Mouse (Mus musculus) left cerebral cortex, adult 9 months (tissue): ENCODE data around the gene Slc22a16.
"Not testable (repeated sequence)": the region's sequence is repeated elsewhere in the genome, so short reads cannot be mapped to it uniquely, and the experiment has no call there.

Source experiments
- DNase-seq, 2 experiments: peaks; one replicate each; pipeline ENCODE4 v3.0.0; 2022; ENCODE audit warnings: low spot score in 2 of 2

Slc22a16 gene

DNA sequence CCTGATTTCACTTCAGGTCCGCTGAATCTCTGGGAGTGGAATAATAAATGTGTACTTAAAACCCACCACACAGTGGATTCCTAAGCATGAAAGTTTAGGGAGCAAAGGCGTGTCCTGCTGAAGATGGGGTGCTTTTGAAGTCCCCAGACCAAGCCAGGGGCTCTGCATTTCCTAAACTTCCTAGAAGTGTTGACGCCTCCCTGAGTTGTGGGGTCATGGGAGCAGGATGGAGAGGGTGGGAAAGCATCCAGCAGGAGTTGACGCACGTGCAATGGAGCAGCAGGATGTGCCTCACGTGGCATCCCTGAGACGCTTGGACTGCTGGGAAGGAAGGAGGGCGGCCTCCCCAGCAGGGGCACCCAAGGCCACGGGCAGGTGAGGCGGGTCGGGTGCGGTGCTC is at the start of gene Slc22a16:
Gene Slc22a16, plus strand, starts transcription at position 301 of the 400 bp plus-strand sequence.
- no peak for DNase-seq

DNA sequence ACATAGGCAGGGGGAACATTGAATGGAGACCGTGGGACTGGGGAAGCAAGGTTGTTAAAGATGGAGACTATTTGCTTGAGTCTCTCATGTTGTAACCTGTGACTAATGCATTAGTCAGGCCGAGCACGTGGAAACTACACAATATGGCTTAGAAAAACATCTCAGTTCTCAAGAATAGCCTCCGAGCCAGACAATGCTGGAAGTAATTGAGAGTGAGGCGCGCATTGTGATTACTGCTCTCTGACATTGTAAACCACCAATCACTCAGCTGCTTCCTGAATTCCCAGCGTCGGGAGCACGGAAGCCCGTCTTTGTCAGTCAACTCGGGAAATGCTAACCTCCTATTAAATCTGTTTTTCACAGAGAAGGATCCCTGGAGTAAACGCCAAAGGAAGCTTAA is 48.6 kb upstream of the Slc22a16 start:
- DNase-seq = no peak

DNA sequence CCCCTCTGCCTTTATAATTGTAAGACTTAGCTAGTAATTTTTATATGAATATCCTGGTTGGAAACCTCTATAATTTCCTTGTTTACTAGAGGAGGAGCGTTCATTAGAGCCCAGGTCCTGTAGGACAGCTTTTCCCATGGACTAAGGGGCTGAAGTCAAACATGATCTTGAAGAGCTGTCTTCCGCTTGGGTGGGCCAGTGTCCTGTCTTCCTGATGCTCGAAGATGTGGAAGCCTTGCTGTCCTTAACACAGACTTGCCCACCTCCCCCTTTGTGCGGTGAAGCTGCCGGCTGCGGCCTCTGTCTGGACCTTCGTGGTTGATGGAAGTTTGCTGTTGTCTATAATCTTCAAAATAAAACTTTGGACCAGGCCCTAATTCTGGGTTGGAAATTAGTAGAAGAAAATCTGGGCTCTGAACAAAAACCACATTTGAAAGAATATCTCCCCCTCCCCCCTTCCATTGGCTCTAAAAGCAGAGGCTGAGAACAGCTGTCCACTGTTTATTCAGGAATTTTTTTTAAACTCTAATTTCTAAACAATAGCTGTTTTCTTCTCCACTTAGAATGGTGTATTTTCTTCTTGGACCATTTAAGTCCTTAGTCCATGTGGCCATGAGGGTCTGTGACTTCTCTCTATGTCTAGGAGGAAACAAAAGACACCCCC is 46.7 kb upstream of the Slc22a16 start:
- no peak for DNase-seq

DNA sequence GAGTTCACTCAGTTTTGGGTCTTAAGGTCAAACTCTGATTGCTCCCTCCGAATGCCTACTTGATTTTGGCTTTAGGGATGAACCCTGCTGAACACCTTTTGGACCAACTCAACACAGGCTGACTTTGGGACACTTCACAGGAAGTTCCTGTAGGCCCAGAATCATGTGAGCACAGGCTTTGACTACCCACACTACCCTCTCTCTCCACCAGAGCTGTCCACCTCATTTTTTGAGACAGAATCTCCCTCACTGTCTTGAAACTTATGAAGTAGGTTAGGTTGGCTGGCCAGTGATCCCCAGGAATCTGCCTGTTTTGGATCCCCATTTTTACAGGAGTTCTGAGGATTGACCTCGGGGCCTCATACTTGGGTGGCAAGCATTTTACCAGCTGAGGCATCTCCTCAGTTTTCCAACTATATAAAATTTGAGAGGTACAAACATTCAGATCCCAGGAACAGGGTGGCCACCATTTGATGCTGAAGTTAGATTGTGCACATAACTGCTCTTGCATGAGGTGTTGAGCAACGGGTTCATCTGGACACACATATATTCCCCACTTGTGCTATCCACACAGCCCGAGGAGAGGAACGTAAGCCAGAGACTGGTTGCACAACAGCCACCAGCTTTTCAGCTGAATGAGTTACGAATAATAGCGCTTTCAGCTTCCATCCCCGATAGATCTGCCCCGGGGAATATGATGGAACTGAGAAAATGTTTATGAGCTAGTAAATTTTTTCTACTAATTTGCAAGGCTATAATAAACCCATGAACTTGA is 45.9 kb upstream of the Slc22a16 start:
- DNase-seq = no peak

DNA sequence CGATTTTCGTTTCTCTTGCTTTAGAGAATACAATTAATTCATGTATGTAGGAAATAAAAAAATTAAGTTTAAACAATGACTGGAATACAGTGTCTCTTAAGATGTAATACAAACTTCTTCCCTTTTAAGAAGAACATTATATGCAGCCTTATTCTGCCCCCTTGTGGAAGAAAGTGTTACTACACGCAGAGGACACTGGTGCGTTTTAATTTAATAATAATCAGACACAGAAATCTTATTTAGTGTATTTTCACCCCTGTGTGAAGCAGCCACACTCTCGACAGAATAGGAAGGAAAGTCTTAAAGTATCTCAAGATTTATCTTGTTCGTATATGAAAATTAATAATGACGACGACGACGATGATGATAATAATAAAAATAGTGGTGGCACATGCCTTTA is 45.1 kb upstream of the Slc22a16 start:
- peak in 1 of 2 experiments; percentile 80 for DNase-seq

DNA sequence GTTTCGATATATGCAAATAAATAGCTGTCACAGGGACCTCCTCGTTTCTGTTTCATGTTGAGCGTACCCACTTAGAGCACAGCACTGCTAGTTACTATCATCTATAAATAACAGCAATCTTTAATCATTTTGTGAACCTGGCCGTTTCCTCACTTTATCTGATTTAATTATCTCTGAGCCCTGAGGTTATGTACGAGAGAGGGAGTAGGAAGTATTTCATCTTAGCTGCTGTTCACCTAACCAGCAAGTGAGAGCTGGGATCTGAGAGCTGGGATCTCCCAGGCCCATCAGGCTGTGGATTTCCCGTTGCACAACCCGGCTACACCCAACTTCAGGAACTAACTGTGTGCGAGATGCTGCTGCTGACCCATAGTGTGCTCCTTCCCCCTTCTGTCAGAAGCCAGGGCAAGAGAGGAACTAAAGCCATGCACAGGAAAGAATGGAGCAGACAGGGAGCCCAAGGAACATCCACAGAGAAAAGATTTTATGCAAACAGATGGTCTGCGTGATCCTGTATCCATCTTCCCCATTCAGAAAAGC is 44.5 kb upstream of the Slc22a16 start:
- DNase-seq = no peak

DNA sequence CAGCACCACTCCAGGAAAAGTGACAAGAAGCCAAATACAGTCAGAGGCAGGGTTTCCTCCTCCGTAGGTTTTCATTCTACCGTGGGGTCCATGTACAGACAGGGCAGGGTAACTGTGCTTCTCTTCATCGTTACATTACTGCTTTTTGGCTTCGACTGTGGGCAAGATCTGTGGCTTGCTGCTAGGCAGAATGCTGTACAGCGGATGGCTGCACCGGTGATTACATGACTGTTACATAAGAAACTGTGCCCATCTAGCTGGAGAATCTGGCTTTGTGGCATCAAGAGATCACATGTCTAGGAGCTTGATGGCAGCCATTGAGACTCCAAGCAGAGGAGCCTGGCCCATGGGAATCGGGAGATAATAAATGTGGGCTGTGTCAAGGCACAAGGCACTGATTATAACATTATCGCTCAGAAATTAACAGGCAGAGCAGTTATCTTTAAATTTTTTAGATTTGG is 43.8 kb upstream of the Slc22a16 start:
- DNase-seq = no peak

DNA sequence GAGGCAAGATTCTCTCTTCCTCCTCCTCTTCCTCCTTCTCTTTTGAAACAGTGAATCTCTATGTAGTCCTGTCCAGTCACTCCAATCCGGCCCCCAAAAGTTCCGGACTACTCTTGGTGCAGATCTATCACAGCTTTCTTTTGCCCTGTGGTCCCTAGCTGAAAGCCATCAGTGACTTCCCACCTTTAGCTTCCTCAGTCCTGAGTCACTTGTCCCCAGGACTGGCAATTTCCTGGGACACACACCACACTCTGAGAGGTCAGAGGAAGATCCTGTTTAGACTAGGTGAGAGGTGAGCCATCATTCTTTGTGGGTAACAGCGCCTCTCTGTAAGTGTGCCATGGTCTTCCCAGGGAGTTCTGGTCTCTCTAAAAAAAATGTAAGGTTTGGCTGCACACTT is 43.1 kb upstream of the Slc22a16 start:
- DNase-seq = no peak

DNA sequence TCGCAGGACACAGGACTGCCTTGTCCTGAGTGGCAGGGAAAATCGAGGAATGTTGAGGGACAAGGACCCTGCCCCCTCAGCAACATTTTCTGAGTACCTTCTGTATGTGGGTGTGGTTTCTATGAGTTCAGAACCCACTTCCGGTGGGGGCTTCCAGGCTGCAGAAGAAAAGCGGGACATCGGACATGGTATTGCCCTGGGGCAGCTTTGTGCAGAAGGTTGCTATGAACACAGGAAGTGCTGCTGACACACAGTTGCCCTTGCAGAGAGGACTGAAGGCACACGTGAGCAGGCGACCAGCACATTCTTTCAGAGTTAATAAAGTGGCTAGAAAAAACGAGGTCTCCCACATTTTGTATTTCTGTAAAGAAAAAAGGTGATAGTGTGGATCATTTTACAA is 42.6 kb upstream of the Slc22a16 start:
- no peak for DNase-seq

DNA sequence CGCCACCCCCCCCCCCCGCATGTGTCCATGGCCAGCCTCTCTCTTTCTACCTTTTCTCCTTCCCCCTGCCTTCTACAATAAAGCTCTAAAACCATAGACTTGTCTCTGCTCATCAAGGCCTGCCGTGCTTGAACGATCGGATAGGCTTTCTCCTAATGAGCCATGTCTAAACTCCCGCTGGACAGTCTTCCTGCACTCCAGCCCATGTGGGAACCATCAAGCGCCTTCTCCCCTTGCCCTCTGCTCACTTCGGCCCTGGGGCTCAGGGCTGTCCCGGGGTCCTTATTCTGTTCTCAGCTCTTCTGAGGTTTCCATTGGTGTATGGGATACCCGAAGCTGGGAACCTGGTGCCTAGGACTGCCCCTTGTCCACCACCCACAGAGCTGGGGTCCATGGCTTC is 41.5 kb upstream of the Slc22a16 start:
- no peak for DNase-seq

DNA sequence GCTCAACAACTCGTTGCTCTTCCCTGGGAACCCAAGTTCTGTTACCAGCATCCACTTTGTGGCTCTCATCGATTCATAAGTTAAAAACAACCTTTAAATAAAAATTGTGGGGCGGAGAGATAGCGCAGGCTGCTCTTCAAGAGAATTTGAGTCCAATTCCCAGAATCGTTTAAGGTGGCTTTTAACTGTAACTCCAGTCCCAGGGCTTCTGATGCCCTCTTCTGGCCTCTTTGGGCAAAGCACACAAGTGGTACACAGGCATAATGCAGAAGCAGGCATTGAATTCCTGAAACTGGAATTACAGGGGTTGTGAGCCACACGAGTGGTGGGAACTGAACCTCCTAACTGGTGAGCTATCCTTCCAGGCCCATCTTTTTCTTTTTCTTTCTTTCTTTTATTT is 40.5 kb upstream of the Slc22a16 start:
- DNase-seq = peak in 1 of 2 experiments; percentile 55

DNA sequence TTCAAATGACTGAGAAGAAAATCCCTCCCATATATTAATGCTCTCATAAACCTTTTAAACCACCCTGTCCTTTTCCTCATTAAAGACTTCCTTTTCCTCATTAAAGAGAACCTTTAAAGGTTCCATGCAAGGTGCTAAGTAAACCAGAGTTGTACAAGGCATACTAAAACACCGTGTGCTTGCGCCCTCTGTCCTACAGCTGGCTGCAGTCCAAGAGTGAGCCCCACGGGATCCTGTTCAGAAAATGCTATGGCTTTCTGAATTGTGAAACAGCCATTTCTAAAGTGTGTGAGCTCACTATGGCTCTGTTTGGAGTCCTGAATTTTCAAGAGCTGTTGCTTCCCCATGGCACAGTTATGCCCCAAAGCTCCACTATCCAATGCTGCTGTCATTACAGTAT is 39.5 kb upstream of the Slc22a16 start:
- DNase-seq = no peak

DNA sequence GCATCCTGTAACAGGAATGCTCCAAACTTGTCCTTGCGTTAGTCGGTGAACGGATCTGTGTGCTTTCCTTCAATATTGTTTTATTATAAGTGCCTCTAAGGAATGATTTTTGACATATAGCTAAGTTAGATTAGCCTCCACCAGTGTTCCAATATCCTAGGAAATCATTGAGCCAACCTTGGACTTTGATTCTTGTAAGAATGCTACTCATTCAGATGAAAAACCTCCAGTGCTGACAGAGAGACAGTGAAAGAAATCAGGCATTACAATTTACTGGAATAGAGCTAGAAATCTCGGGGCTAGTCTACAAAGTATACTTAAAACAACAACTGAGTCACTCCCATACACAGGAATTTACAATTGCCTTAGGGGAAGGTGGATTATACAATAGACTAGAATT is 37.5 kb upstream of the Slc22a16 start:
- not testable (repeated sequence) for DNase-seq

DNA sequence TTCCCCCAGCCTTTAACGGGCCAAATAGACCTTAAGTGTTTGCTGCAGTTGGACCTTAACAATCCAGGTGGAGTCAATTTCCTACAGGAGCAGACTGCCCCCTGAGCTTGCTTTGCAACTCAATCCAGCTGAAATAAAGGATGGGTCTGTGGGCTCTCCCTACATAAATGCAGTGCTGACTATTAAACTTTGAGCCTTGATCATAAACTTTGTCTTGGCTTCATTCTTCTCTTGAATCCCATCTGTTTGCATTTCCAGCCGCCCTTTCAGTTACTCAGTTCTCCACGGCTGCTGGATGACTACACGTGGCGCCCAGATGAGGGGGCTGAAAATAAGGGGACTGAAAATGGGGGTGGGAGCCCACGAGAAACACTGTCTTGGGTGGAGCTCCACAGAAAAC is 28.8 kb upstream of the Slc22a16 start:
- no peak for DNase-seq

DNA sequence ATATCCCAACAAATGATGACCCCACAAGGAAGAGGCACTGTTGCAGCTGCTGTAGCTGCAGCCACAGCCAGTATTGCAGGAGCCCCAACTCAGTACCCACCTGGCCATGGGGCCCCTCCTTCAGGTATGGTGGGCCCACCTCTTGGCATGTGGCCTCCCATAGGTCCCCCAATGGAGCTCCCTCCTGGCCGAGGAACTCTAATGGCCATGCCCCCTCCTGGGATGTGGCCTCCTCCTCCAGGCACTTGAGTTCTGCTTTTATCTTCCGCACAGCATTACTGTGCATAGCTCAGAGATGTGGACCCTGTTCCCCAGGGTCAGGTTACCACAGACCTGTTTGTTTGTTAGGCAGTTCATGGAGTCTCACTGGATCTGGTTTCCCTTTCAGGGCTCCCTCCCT is 20.8 kb upstream of the Slc22a16 start:
- no peak for DNase-seq

DNA sequence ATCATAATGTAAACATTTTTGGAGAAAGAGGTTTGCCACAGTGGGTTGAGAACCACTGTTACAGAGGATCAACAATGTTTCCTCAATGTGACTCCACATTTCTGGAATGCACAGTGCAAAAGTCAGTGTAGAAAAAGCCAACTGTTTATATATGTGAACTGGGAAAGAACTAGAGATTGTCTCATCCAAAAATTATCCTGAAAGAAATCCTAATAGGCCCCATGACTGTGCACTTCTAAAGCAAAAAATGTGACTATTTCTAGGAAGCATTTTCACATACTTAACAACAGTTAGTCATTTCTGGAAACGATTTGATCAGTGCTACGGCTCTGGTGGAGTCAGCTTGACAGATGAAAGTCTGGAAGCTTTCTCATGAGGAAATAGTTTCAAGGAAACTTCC is 18.3 kb upstream of the Slc22a16 start:
- DNase-seq = no peak

DNA sequence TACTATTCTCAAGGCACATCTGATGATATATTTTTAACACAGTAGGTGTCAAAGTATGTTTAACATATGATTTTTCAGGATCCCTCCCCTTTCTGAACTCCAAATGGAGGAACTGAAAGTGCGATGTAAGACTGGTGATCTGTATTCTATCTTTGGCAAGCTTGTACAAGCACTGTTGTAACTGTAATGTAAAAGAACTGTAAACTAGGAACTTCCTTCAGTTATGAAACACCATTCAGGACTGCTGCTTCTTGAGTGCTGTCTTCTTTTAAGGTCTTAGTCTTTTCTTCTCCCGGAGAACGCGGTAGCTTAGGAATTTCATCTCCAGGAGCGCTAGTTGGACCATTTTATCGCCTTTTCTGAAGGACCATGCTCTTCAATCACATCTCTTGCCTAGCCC is 4.4 kb upstream of the Slc22a16 start:
- DNase-seq = not testable (repeated sequence)

DNA sequence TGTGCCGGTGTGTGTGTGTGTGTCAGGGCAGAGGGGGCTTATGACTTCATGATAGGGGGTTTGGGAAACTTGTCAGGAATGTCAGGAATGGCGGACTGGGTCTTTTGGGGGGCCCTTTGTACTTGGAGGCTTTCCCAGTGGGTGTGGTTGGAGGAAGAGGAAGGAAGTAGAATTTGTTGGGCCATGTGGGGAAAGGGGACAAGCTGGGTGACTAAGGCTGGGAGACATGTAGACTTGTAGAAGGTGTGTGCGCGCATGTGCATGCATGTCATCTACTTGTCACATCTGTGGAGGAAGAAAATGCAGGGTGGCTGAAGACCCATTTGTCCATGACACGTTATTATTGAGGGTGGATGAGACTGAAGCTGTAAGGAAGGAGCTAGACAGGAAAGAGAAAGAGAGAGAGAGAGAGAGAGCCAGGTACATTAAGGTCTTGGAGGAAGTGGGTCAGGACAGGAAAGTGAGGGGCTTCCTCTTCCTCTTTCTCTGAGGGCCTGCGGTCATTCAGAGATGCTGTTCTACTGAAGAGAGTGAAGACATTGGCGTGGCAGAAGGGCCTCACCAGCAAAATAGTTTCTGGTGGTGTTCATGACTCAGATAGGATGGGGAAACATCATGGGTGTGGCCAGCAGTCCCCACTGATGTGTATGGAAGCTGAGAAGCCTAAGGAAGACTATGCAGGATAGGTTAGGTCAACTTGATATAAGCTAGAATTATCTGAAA is 5.9 kb downstream of the Slc22a16 start:
- no peak for DNase-seq

DNA sequence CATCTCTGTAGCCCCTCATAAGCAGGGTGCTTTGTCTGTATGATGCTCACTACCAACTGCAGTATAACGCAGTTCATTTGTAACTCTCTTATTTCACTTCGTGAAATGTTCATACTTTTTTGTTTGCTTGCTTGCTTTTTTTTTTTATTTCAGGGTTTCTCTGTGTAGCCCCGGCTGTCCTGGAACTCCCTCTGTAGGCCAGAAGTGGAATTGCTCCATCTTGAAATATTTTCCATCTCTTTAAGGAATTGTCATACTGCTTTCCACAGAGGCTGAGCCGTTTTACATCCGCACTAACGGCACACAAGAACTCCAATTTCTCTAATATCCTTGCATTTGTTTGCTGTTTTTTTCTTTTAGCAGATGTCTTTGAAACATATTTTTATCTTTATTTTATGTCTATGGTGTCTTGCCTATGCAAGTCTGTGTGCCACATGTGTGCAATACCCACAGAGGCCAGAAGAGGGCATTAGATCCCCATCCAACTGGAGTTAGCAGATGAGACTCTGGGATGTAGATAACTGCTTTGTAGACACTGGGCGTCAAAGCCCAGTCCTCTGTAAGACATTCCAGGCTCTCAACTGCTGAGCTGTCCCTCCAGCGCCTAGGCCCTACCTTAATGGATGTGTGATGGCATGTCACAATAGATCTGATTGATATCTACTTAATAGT is 13.6 kb downstream of the Slc22a16 start:
- DNase-seq = no peak

DNA sequence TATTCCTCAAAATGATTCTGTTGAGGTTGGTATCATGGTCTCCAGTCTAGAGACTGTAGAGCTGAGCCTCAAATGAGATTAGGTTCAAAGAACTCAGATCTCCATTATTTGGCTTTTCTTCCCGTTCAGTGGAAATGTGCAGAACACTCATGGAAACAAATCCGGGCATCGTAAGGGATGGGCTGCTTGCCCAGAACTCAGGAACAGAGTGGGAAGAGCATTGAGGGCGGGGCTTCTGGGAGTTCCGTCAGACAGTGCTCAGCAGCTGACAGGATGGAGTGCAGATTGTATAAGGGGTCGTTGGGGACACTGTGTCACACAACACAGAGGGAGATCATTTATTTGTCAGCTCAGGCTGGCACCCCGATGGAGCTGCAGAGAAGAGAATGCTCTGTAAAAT is 22.1 kb downstream of the Slc22a16 start:
- DNase-seq = peak in 1 of 2 experiments; percentile 48

DNA sequence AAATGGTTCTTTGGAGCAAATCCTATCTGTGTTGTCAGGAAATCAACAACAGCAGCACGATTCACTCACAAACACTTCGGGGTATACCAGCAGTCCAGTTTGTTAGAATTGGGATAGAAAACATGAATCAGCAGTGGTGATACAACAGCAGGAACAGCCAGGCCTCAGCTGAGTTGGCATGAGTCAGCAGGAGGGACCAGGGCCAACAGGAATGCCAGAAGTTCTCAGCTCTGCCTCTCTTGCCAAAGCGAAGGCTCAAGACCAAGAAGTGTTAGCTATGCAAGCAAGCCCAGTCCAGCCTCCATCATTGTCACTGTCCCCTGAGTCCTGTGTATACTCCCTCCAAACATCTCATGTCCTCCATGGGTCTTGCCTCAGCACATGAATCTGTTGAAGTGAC is 27.0 kb downstream of the Slc22a16 start:
- peak in 1 of 2 experiments; percentile 42 for DNase-seq
